Mouse (Mus musculus) ES-E14 (cell line): ENCODE results near the gene Nfkbid. TPM values are rescaled to one million over a fixed set of nuclear protein-coding genes. Genes with fewer than 3 reads are reported as not detected.

Experiments
- DNase-seq: peaks from one replicate; pipeline ENCODE4 v3.0.0-alpha.2; 2013; ENCODE audit warnings: low read depth, low spot score
- H3K27ac ChIP-seq: 2 replicates; pipeline ENCODE4 v1.5.1; 2012; ENCODE audit warnings: low read depth, mild to moderate bottlenecking, low read length, moderate library complexity, mixed read lengths; ENCODE audit not compliant: poor library complexity, insufficient read depth, severe bottlenecking
- H3K36me3 ChIP-seq: 2 replicates; pipeline ENCODE4 v1.6.1; 2012; ENCODE audit warnings: mild to moderate bottlenecking, low read length, moderate library complexity, mixed read lengths; ENCODE audit not compliant: control insufficient read depth, poor library complexity, insufficient read depth, severe bottlenecking
- H3K4me1 ChIP-seq, 2 experiments: fragments of 150-350 bp in 1 of 2; sonication (generic) in 1 of 2; 2 replicates each; pipeline ENCODE4 v1.6.1; 2012; ENCODE audit warnings: low read length in 2 of 2, mild to moderate bottlenecking in 1 of 2, mixed read lengths in 1 of 2; ENCODE audit not compliant: control insufficient read depth in 2 of 2, insufficient read depth in 2 of 2, poor library complexity in 1 of 2
- H3K4me3 ChIP-seq, 2 experiments: fragments of 150-350 bp in 1 of 2; sonication (generic) in 1 of 2; 2 replicates each; pipeline ENCODE4 v1.5.1; 2012; ENCODE audit warnings: low read length in 2 of 2, low read depth in 1 of 2, mild to moderate bottlenecking in 1 of 2, mixed read lengths in 1 of 2; ENCODE audit not compliant: insufficient read depth in 1 of 2, poor library complexity in 1 of 2, severe bottlenecking in 1 of 2
- H3K9ac ChIP-seq: 2 replicates; pipeline ENCODE4 v1.6.1; 2012; ENCODE audit warnings: low read depth, mild to moderate bottlenecking, low read length, mixed read lengths; ENCODE audit not compliant: poor library complexity, insufficient read depth, severe bottlenecking
- H3K9me3 ChIP-seq: fragments of 150-350 bp; sonication (generic); 2 replicates; pipeline ENCODE4 v1.6.1; 2012; ENCODE audit warnings: low read depth, mild to moderate bottlenecking, low read length; ENCODE audit not compliant: control insufficient read depth, insufficient read depth
- CHD2 ChIP-seq: IDR thresholded peaks from 2 replicates; pipeline ENCODE4 v1.6.1; 2014; ENCODE audit warnings: mild to moderate bottlenecking, low read depth, low read length, inconsistent platforms
- HCFC1 ChIP-seq: IDR thresholded peaks from 2 replicates; pipeline ENCODE4 v1.6.1; 2012; ENCODE audit warnings: low read length, inconsistent platforms, borderline replicate concordance; ENCODE audit not compliant: insufficient read depth
- MAFK ChIP-seq: IDR thresholded peaks from 2 replicates; pipeline ENCODE4 v1.6.1; 2014; ENCODE audit warnings: mild to moderate bottlenecking, low read depth, low read length, inconsistent platforms; ENCODE audit not compliant: insufficient read depth
- ZC3H11A ChIP-seq: IDR thresholded peaks from 2 replicates; pipeline ENCODE4 v1.6.1; 2012; ENCODE audit warnings: low read depth, mild to moderate bottlenecking, inconsistent platforms, low read length, borderline replicate concordance
- ZNF384 ChIP-seq: IDR thresholded peaks from 2 replicates; pipeline ENCODE4 v1.6.1; 2012; ENCODE audit warnings: low read depth, low read length, inconsistent platforms
- in situ Hi-C, 2 experiments: fragments of 600-800 bp; cut with MboI; formaldehyde crosslinking; loops; one replicate each; pipeline ENCODE4 v1.15.1; 2025; ENCODE audit warnings: low sequenced_read_pairs in 2 of 2, inconsistent platforms in 1 of 2; ENCODE audit not compliant: unreplicated experiment in 2 of 2
- total RNA-seq: library from RNA; depleted of rRNA; stranded (reverse); fragments of 300-350 nt; gene quantifications from 2 replicates; pipeline ENCODE4 v1.2.3, GENCODE M21; 2012

The Nfkbid gene
- total RNA-seq, 1 experiment: 4.2 TPM

DNA sequence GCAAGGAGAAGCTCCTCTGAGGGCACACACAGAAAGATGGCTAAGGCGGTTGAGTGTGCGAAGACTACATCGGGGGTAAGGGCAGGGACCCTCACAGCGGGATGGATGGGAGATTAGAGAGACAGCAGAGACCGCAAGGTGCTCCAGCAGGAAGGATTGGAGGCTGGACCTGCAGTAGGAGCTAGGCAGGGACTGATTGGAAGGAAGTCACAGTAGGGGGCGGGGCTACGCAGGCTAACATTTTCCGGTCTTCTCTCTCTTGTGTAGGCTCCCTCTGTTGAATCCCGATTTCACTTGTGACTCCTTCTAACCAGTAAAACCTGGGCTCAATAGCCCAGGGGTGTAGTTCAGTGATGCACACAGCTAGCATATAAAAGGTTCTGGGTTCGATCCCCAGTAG lies 15.3 kb downstream of the Nfkbid start:
- Histone ChIP-seq H3K27ac (peak overlapping the region; percentile 76), H3K36me3 (peaks cover 17% of the 10 kb centered on the region), H3K9me3 (no peaks in the 10 kb centered on the region), H3K9ac (peak overlapping the region; percentile 82), H3K4me1 (peaks cover 1 to 13% of the 10 kb centered on the region in 2 experiments; a peak in 3 of 4 replicates), H3K4me3 (peak overlapping the region; percentile 75 to 87)
- peak; percentile 92 for DNase-seq
- in situ Hi-C loops: no loop called here
- TF ChIP-seq HCFC1 (no peak), MAFK (no peak), CHD2 (no peak), ZC3H11A (no peak), ZNF384 (no peak)

DNA sequence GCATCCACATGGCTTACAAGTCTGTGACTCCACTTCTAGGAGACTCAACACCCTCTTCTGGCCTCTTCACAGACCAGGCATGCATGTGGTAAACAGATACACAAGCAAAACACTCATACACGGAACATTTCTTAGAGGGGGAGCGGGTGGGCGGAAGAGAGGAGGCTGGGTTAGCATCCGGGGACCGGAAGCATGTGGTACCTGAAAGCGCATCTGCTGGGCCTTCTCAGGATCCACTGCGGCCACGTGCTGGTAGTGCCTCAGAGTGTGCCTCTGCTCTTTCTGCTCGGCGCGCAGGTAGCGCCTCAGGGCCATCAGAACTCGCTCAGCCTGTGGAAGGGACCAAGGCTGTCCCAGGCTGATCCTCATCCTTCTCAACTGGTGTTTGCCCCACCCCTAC lies 18.2 kb downstream of the Nfkbid start:
- Histone ChIP-seq H3K27ac (peak overlapping the region; percentile 68; the same call in 1 of the 2 replicates), H3K36me3 (peaks cover 29% of the 10 kb centered on the region), H3K9me3 (no peaks in the 10 kb centered on the region), H3K9ac (peak overlapping the region; percentile 78), H3K4me3 (peak overlapping the region; percentile 41 to 67), H3K4me1 (peaks cover 0 to 14% of the 10 kb centered on the region in 2 experiments; a peak in 2 of 4 replicates)
- in situ Hi-C loops: no loop called here
- TF ChIP-seq CHD2 (no peak), ZNF384 (no peak), HCFC1 (no peak), ZC3H11A (no peak), MAFK (no peak)
- DNase-seq: no peak

DNA sequence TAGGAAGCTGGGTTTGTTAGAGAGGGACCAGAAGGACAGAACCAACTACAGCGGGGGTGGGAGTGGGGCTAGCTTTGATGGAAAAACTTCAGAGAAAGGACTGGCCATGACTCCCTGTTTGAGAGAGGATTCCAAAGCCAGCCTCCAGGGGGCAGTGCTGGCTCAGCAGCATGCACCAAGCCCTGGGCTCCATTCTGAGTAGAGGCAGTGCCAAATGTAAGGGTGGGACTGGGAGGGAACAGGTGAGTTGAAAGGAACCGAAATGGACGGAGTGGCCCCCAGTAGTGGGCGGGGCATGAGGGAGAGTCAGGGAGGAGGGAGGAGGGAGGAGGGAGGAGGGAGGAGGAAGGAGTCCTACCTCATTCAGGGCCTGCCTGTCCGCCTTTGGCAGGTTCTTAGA lies 19.2 kb downstream of the Nfkbid start:
- TF ChIP-seq CHD2 (no peak), ZC3H11A (no peak), HCFC1 (no peak), MAFK (peak; percentile 92)
- peak overlapping the region; percentile 68; the same call in 1 of the 2 replicates for H3K27ac ChIP-seq
- peak overlapping the region; percentile 41 to 67; a peak in 3 of 4 replicates for H3K4me3 ChIP-seq
- H3K36me3 ChIP-seq: peaks cover 23% of the 10 kb centered on the region
- H3K9me3 ChIP-seq: no peaks in the 10 kb centered on the region
- H3K4me1 ChIP-seq: peaks cover 0 to 13% of the 10 kb centered on the region in 2 experiments; a peak in 2 of 4 replicates
- in situ Hi-C loops: no loop called here
- H3K9ac ChIP-seq: peak overlapping the region; percentile 78; the same call in 1 of the 2 replicates
- DNase-seq: no peak

DNA sequence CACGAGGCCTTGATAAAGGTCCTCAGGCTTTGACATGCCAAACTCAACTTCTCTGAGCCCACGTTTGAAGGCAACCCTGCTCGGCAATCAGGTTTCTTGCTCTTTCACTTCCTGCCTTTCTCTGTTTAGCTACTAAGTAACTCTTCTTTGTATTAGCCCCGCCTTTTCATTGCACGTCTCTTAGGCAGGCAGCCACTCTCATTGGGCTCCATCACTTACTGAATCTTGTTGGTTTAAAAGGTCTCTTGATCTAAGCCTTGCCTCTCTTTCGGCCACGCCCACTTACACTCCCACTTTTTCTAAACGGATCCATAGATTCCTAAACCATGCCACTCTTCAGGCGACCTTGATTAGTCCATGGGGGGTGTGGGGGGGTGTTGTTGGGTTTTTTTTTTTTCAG lies 22.2 kb downstream of the Nfkbid start:
- in situ Hi-C loops: no loop called here
- H3K9ac ChIP-seq: no peak overlapping the region
- H3K9me3 ChIP-seq: no peaks in the 10 kb centered on the region
- peaks cover 28% of the 10 kb centered on the region for H3K36me3 ChIP-seq
- TF ChIP-seq HCFC1 (no peak), MAFK (no peak), ZC3H11A (no peak), CHD2 (no peak)
- no peak overlapping the region for H3K27ac ChIP-seq
- peaks cover 0 to 12% of the 10 kb centered on the region in 2 experiments; a peak in 1 of 4 replicates for H3K4me1 ChIP-seq
- peak overlapping the region; percentile 56 to 74; a peak in 3 of 4 replicates for H3K4me3 ChIP-seq
- no peak for DNase-seq
